Mouse (Mus musculus) adrenal gland, postnatal 14 days (tissue): Measurements from ENCODE around the gene Map3k11. TPM values are rescaled to one million over a fixed set of nuclear protein-coding genes. Genes with fewer than 3 reads are reported as not detected.

Experiments
- DNase-seq: peaks from one replicate; pipeline ENCODE4 v3.0.0; 2021; ENCODE audit warnings: mixed read lengths
- total RNA-seq: library from RNA; stranded (reverse); gene quantifications from 2 replicates; pipeline ENCODE4 v1.2.3, GENCODE M21; 2021

Gene Map3k11
- total RNA-seq, 1 experiment from 2014 or later, result 50.4 TPM

- DNase-seq, result no peak
Measured at GRCm38 (mm10) chr19:5710581-5710980, 22.0 kb downstream of the Map3k11 start.

DNA sequence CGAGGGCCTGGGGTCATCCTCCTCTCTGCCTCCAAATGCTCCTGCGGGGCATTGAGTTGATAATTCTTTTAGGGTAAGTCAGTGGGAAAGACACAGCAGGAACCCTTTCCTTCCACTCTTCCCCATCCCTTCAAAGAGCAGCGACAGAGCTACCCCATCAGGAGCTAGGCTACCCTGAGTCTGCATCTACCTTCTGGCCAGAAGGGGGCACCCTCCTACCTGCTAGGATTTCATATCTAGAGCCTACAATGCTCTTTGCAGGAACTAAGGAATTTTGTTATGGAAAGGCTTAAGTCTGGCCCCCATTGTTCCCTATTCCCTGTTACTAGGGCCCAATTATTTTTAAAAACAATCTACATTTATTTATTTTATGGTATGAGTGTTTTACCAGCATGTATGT, 22.7 kb downstream of the Map3k11 start:
- DNase-seq, result peak; percentile 89

DNA sequence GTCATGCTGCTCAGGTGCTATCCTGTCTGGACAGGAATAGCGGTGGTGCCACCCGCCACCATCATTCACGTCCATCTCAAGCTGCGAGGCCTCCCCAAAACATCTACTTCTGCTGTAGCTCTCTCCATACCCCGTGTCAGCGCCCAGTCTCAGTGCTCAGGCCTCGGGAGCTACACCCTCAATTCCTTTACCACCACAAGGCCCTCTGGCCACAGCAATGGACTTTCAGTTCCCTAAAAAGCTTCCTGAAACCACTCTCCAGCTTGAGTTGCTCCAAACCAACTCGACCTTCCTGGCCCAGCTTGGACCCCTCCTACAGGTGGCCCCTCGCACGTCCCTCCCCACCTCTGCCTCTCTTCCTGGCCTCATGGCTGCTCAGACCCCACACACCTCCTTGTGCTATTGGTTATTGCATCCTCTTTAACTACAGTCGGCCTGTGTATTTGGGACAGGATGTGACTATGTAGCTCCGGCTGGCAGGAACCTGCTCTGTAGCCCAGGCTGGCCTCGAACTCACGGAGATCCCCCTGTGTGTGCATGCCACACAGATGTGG, 23.4 kb downstream of the Map3k11 start:
- DNase-seq, result no peak

DNA sequence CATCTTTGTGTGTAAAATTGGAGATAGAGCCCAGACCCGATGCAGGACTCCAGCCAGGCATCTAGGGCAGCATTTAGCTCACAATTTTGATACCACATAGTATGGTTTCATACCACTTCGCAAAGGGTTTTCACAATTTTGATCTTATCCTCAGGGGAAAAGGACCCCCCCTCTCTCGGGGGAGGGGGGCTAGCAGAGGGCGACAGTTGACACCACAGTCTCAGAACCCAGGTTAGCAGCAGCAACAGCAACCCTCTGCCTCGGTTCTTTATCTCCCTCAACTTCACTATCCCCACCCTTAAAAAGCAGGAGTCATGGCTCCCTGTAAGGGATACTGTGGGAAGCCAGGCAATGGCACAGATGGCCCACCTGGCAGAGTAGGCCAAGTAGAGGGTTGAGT, 24.7 kb downstream of the Map3k11 start:
- no peak for DNase-seq

DNA sequence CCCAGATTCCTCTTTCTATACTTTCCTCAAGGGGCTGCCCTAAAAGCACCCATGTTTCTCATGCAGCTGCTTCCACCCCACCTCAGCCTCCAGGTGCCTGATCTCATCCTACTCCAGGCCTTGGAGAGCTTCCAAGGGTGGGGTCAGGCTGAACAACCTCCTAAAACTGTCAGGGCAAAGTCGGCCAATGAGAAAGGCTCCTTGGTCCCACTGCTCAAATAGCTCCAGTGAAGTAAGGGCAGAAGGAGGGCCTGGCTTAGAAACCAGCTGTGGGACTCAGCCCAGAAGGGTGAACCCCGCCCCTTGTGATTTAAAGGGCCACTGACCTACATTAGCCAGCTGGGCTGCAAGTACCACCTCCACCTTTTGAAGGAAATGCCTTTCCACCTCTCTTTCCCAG, 25.2 kb downstream of the Map3k11 start:
- peak; percentile 77 for DNase-seq

DNA sequence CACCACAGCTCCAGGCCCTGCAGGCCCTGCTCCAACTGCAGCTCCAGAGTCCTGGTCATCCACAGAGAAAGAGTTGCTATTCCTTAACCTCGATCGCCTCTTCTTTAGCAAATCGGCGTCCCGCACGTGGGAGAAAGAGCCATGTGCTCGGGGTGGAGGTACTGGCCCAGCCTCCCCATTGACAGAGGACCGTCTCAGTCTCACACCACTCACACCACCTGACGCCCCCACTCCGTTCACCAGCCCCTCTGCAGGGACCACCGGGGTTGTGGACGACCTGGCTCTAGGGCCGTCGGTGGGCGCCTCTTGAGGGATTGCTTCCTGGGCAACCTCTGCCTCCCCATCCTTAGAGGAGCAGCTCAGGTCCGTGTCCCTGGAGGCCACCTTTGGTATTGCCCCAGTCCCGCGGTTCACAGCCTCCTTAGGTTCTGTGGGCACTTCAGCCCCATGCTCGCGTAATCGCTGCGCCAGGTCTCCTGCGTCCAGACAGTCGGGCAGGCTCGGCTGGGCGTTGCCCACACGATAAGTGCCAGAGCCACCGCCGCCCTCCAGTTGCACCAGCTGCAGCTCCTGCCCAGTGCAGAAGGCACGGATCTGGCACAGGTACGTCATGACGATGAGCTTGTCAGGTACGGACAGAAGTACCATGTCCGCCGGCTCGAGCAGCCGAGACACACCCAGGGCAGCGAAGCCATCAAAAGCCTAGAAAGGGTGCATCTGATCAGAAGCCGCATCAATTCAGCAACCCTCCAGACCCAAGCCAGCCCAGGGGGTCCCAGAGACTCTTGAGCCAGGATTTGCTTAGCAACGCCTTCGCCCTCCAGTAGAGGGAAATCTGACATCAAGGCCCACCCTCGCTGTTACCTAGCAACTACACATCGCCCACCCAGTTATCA, 27.5 kb downstream of the Map3k11 start:
- peak; percentile 53 for DNase-seq

DNA sequence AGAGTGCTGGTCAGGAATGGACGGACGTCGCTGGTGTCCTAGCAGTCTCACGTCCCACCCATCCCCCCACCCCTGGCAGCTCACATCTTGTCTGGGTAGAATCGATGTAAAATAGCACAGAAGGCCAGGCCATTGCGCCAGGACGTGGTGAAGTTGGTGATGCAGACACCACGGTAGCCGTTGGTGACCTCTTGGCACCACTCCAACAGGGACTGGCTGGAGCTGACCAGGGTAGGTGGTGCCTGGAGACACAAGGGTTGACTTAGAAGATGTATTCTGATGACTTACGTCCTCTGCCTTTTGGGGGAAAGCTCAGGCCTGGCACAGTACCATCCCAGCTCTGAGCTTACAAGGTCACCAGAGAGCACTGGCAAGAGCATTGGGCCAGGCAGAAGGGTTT, 28.4 kb downstream of the Map3k11 start:
- peak; percentile 61 for DNase-seq

DNA sequence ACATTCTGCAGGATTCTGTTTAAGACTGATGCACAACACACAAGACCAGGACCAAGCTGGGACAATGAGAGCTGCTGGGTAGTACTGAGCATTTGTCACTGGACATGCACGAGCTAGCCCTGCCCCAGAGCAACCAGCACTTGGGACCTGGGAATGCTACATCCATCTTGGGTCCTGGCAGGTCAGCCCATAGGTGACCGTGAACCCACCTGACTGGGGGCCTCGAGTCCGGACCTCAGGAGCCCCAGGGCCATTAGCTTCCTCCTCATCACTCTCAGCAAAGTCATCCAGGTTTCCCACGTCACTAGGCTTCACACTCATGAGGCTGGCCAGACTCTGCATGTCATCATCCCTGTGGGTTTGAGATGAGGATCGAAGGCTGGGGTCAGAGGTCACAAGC, 32.7 kb downstream of the Map3k11 start:
- no peak for DNase-seq

DNA sequence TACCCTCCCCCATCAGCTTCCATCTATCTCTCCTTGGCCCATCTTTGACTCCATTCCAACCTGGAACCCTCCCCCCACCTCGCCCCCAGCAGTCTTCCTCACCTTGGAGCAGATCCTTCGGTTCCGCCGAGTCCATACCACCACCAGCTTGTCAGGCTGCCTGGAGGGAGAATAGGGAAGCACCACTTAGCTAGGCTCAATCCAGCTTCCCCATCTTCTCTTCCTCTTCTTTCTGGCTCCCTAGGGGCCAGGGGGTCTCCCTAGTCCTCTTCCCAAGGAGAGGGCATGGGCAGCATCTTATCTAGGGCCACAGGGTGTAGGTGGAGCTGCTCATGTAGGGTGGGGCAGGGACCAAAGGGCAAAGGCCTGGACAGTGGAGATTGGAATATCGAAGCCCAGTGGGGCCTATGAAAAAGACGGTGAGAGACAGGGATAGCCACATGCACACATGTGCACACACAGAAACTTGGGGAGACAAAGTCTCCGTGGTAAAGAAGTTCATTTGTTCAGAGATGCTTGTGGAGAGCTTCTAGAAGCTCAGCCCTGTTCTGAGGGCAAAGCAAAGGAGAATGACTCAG, 34.4 kb downstream of the Map3k11 start:
- no peak for DNase-seq

DNA sequence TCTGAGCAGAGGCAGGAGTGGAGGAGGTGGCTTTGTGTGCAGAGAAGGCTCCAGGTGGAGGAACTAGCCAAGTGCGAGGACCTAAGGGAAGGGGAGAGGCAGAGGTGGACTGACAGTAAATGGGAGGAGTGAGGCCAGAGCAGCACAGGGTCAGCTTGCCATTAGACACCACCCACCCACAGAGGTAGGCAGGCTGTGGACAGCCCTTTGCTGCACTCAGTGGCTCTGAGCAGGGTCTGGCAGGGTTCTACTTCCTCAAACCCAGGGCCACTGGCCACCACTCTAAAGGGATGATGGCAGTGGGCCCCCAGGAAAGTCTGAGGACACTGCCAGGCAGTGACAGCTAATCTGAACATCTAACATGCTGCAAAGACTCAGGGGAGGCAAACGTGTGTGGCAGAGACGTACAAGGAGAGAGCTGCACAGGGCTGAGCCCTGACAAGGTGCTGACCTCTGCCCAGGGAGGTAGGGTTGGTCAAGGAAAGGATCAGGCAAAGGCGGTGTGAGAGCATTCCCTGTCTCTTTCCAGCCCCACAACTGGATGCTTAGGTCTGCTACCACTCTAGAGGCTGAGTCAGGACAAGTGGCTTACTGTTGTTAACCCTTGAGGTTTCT, 35.5 kb downstream of the Map3k11 start:
- DNase-seq, result no peak

GRCm38 (mm10) chr19:5724549-5724941, 36.0 kb downstream of the Map3k11 start:
- peak; percentile 82 for DNase-seq

DNA sequence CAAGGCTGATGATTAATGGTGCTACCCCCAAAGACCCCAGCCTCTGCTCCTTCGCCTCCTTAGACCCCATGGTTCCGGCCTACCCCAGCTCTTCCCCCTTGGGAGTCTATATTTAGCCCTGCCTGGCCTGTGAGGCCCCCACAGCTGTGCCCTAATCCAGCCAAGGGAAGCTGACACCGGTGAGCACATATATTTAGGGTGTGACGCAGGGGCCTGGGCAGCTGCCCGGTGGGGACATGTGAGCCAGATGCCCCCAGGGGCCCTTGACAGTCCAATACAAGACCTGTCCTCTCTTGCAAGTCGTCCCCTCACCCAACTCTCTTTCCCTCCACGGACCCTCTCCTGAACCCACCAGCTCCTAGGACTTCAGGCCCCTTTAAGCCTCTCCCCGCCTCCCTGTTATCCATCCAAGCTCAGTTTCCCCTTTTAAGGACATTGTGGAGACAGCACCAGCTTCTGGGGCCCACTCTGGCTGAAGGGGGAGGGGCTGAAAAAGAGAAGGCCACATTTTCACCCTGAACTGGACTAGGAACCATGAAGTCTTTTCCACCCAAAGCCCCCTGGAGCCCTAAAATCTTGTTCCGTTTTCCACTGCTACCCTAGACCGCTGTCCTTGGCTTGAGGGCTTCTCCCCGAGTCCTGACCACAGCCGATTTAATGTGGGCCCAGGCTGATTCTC, 36.6 kb downstream of the Map3k11 start:
- DNase-seq, result peak; percentile 52

- DNase-seq, result peak; percentile 91
Measured at GRCm38 (mm10) chr19:5725767-5726515, 37.4 kb downstream of the Map3k11 start, which contains the start of gene Ehbp1l1. Ehbp1l1 (minus strand) TSS chr19:5726317.

- DNase-seq, result no peak
Measured at GRCm38 (mm10) chr19:5726961-5727578, 38.5 kb downstream of the Map3k11 start.

DNA sequence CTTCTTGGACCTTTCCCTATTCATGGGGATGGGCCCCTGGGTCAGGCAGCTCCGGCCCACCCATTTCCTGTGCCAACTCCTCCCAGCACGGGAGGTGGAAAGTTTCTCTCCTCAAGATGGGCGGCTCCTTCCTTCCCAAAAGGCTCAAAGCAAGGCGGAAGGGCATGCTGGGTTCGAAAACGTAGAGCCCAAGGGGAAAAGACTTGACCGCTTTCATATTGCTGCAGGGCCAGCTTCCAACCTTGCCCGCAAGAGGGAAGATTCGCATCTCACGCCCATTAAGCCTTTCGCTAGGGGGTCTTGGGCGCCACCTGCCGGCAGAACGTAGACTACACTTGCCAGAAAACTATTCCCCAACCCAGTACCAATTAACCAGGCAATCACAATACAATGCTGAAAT, 39.2 kb downstream of the Map3k11 start:
- peak; percentile 92 for DNase-seq

- peak; percentile 80 for DNase-seq
Measured at GRCm38 (mm10) chr19:5728631-5729443, 40.3 kb downstream of the Map3k11 start.

GRCm38 (mm10) chr19:5729444-5729815, 40.9 kb downstream of the Map3k11 start, which contains the start of gene Fam89b:
Fam89b (minus strand) TSS chr19:5729653.
- DNase-seq, result peak; percentile 95

- DNase-seq, result peak; percentile 71
Measured at GRCm38 (mm10) chr19:5730314-5731186, 42.0 kb downstream of the Map3k11 start.
